Mouse (Mus musculus) large intestine, adult 2 months (tissue): ENCODE measurements around the gene Gm10840. TPM values are rescaled to one million over a fixed set of nuclear protein-coding genes. Genes with fewer than 3 reads are reported as not detected.
"Not testable (repeated sequence)": the region's sequence is repeated elsewhere in the genome, so short reads cannot be mapped to it uniquely, and the experiment has no call there.

Experiments used
- DNase-seq: peaks from one replicate; pipeline ENCODE4 v3.0.0-alpha.2; 2012; ENCODE audit warnings: low read depth, low spot score
- WGBS: fragments of 180-500 bp; shearing (Covaris S2); methylation state at CpG from one replicate; pipeline ENCODE4 v1.1.7; 2018; 5-methylcytosine and 5-hydroxymethylcytosine counted together
- polyA plus RNA-seq: library from polyadenylated mRNA; depleted of rRNA; stranded (reverse); fragments of >200 nt; gene quantifications from 2 replicates; pipeline ENCODE4 v1.2.3, GENCODE M21; 2012; rRNA removed

Gene Gm10840
- polyA plus RNA-seq, 1 experiment = not detected

DNA sequence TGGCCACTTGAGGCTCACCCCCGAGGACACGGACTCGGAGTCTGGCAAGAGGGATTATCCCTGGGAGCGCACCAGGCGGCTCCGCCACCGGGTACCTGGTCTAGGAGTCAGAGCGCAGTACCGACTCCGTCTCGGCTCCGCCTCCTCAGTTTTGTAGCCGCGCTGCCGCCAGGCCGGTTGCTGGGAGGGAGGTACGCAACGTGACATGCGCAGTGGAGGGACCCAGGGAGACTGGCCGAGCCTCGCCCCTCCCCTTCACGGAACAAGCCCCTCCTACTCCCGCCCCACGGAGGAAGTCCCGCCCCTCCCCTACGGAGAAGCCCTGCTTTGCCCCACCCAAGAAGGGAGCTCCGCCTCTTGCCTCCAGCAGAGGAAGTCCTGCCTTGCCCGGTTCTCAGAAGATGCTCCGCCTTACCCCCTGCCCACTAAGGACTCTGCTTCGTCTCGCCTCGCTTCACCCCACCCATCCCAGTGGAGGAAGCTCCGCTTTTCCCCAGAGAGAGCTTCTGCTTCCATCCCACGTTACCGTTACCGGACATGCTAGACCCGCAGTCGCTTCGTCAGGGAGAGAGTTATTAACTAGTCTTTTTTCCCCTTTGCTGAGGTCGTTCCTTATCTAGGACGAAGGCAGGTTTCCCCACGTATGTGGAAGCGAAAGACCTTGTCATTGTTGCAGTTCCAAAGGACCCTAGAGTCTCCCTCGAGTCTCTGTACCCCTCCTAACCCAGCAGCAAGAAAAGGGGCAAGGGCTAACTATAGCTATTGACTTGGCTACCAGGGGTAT is 32.9 kb downstream of the Gm10840 start:
- WGBS = under 1% methylated on average over 44 of the region's 44 CpGs
- peak; percentile 97 for DNase-seq

DNA sequence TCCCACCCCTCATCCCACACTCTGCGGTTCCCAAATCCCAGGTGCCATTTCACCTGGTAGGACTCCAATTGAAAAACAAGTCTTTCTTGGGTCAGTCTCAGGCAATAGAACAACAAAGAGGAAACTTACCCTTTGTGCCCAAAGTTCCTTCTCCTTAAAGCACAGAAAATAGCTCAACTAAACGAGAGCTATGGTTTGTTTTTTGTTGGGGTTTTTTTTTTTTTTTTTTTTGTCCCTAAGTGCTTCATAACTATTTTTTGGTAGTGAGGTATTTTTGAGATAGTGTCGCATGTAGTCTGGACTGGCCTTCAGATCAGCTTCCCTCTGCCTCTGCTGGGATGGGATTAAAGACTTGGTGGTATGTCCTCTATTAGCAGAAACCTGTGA is 33.5 kb downstream of the Gm10840 start:
- WGBS = 25% methylated on average over 3 of the region's 3 CpGs
- no peak for DNase-seq

DNA sequence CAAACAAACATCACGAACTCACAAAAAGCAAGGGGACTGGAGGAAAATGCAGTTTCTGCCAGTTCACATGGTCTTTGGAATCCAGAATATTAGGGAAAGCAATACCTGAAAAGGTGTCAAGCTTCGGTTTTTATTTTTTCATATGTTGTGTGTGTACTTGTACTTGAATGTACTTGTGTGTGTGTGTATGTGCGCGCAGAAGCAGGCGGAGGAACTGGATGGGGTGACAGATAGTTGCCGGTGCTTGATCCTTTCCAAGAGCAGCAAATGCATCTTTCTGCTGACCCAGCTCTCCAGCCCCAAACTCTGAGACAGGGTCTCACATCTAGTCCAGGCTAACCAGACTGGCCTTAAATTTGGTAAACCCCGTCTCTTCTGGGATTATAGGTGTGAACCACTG is 34.2 kb downstream of the Gm10840 start:
- WGBS = 89% methylated on average over 7 of the region's 7 CpGs
- no peak for DNase-seq

DNA sequence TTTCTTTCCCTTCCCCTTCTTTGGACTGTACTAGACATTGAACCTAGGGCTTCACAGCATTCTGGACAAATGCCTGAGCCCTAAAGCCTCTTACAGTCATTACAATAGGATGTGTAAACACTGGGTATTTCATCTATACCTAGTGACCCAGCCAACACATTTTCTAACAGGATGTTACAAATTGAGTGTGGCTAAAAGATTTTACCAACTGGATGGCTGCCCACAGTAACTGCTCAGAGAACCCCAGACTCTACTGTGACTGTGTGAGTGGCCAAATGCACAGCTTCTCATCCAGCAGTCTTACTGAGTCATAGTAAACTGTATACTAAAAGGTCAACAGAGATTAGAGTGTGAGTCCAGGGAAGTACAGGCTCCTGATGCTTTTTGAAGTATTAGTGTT is 34.7 kb downstream of the Gm10840 start:
- DNase-seq = no peak

DNA sequence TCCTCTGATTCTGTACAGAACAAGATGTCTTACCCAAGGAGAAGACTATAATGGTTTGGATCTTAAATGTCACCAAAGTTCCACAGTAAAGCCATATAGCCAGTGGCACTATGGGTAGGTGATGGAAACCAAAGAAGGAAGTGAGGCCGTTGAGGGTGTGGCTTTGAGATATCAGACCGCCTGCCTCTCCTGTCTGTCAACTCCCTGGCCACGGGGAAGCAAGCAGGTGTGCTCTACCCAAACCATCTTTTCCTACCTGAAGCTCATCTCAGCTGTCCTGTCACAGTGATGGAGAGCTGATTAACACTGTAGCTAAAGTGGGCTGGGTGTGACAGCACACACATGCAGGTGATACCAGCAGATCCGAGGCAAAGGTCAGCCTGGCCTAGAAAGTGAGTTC is 37.6 kb downstream of the Gm10840 start:
- 45% methylated on average over 4 of the region's 4 CpGs for WGBS
- no peak for DNase-seq

DNA sequence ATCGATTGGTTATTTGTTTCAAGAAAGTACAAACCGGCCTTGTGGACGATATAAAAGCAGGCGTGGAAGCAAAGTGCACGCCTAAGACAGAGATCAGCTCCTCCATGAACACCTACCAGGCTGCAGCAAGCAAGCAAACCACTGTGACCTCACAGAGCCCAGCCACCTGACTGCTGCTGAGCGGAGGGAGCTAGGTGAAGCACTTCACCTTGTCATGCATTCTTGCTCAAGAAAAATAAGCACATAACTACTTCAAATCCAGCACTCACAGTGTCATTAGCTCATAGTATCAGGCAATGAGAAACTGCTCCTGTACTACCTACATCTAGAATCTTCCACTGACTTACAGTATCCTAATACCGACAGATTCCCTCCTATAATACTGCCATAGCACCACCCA is 39.3 kb downstream of the Gm10840 start:
- not testable (repeated sequence) for DNase-seq
- 86% methylated on average over 7 of the region's 7 CpGs for WGBS

DNA sequence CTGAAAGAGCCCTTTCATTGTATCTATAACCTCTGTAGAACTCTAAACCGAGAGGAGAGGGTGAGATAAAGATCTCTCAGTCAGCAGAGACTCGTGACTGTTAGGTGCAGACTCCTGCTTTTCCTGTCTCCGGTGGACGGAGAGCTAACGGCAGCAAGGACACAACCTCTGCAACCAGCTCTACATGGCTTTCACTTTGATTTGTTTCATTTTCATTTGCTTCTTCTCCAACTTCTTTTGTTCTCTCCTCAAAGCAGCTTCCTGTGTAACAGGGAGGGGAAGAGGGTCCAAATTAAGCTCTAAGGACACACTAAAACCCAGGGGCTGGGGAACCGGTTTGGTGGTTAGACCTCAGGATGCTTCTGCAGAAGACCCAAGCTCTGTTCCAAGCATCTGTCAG is 40.1 kb downstream of the Gm10840 start:
- DNase-seq = no peak
- WGBS = 73% methylated on average over 6 of the region's 6 CpGs

DNA sequence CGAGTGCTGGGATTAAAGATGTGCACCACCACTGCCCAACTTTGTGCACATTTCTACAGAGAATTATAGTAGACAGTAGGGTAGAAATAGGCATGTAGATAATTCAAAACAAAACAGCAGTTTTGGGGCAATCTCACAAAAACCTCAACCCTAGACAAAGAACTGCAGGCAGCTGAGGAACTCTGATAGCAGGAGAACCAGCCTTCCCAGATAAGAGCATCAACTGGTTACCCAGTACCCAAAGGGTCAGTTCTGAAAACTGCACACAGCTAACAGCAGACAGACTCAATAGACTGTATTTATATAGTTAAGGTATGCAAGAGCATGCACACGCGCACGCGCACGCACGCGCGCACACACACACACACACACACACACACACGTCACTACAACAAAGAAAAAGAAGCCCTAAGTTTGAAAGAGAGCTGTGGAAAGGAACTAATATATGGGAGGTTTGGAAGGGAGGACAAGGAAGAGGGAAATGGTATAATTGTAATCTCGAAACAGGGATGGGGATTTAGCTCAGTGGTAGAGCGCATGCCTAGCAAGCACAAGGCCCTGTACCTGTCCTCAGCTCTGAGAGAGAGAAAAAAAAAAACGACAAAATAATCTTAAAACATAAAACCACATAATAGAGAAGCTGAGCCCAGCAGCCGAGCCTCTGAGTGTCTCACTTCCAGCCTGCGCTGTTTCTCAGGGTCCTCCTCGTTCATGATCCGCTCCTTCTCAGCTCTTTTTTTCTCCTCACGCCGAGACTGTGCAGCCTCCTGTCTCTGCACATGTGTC is 40.9 kb downstream of the Gm10840 start:
- DNase-seq = no peak

DNA sequence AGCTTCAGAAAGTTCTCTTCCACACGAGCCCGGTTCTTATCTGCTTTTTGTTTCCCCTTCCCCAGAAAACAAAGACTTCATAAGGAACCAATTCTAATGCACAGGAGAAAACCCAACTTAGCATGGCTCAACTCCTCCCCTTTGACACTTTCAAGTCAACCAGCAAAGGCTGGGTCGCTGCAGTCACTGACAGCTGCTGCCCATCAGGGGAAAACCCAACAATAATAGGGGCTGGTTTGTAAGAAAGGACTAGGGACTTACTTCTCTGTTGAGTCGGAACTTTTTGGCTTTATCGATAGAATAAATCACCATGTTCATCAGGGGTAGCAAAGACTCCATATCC is 41.4 kb downstream of the Gm10840 start, which contains the start of gene Strada:
TSS of gene Strada (minus strand) at position 46 of the 343 bp plus-strand sequence.
- no peak for DNase-seq
- 81% methylated on average over 5 of the region's 5 CpGs for WGBS

More for the DNA sequence above, 40.9 kb downstream of the Gm10840 start:
- 91% methylated on average over 19 of the region's 19 CpGs for WGBS

Other genes with a start within 250 kb of the Gm10840 start
- 75.4 and 75.7 TPM in 2 replicates for gene Cyb561, start 207.5 kb upstream of the Gm10840 start, polyA plus RNA-seq
- gene Ace, start 192.9 kb upstream of the Gm10840 start, polyA plus RNA-seq = 70.6 and 321 TPM in 2 replicates
- 0.05 TPM in 1 of 2 replicates, not detected in the other for gene Ace3, start 166.2 kb upstream of the Gm10840 start, polyA plus RNA-seq
- gene Kcnh6, start 152.7 kb upstream of the Gm10840 start, polyA plus RNA-seq = 1.3 and 2.0 TPM in 2 replicates
- gene Dcaf7, start 124.0 kb upstream of the Gm10840 start, polyA plus RNA-seq = 27.3 and 41.3 TPM in 2 replicates
- 10.2 and 15.5 TPM in 2 replicates for gene Taco1, start 94.8 kb upstream of the Gm10840 start, polyA plus RNA-seq
- gene Map3k3, start 76.2 kb upstream of the Gm10840 start, polyA plus RNA-seq = 15.0 and 23.5 TPM in 2 replicates
- gene Limd2, start within 50 bp of the Gm10840 start, polyA plus RNA-seq = 32.3 and 40.7 TPM in 2 replicates
- gene Strada, start 41.3 kb downstream of the Gm10840 start, polyA plus RNA-seq = 10.9 and 12.1 TPM in 2 replicates
- 9.5 and 13.7 TPM in 2 replicates for gene Ccdc47, start 55.5 kb downstream of the Gm10840 start, polyA plus RNA-seq
- gene Ddx42, start 56.1 kb downstream of the Gm10840 start, polyA plus RNA-seq = 7.6 and 9.9 TPM in 2 replicates
- 13.2 and 16.1 TPM in 2 replicates for gene Ftsj3, start 95.2 kb downstream of the Gm10840 start, polyA plus RNA-seq
- 55.5 and 62.4 TPM in 2 replicates for gene Psmc5, start 95.3 kb downstream of the Gm10840 start, polyA plus RNA-seq
- 136 and 162 TPM in 2 replicates for gene Smarcd2, start 112.1 kb downstream of the Gm10840 start, polyA plus RNA-seq
- 0.11 and 0.12 TPM in 2 replicates for gene Tcam1, start 115.8 kb downstream of the Gm10840 start, polyA plus RNA-seq
- 0.27 and 0.82 TPM in 2 replicates for gene Gh, start 141.0 kb downstream of the Gm10840 start, polyA plus RNA-seq
- 39.6 and 60.0 TPM in 2 replicates for gene Cd79b, start 153.9 kb downstream of the Gm10840 start, polyA plus RNA-seq
- gene Scn4a, start 192.4 kb downstream of the Gm10840 start, polyA plus RNA-seq = 0.27 and 0.42 TPM in 2 replicates
- 0.80 and 2.1 TPM in 2 replicates for gene Prr29, start 204.6 kb downstream of the Gm10840 start, polyA plus RNA-seq
- 13.2 and 16.2 TPM in 2 replicates for gene Icam2, start 227.2 kb downstream of the Gm10840 start, polyA plus RNA-seq